ENCODE assay signal across 8 mouse cellular contexts in genomic region chr11:116237742-116238395, GRCm38 (mm10). TPM values are rescaled to one million over a fixed set of nuclear protein-coding genes. Genes with fewer than 3 reads are reported as not detected.
DNase-seq lines count a peak whose midpoint lies in the region; ATAC-seq and TF ChIP-seq lines count a peak whose summit lies in the region.

Evpl (minus strand) TSS chr11:116238077.

- H3K4me2 ChIP-seq in limb, embryonic 11.5 days (ENCODE audit: low read depth, severe bottlenecking) = peak within 1 kb of the TSS; percentile 17; the same call in 1 of the 2 replicates
- 0 out of 2 replicates have a peak within 1 kb of the TSS, but pooled peaks have one; percentile 15 for H3K4me2 ChIP-seq in midbrain, postnatal 0 days (ENCODE audit: low read depth, low read length, poor library complexity, severe bottlenecking)

- H3K36me3 ChIP-seq in ES-Bruce4 (ENCODE audit: control insufficient read depth, insufficient read depth, low read length, poor library complexity, severe bottlenecking) = no peaks in the 10 kb centered on the region
- H3K36me3 ChIP-seq in limb, embryonic 11.5 days (ENCODE audit: control insufficient read depth, insufficient read depth, low read length) = no peaks in the 10 kb centered on the region
- H3K36me3 ChIP-seq in midbrain, postnatal 0 days (ENCODE audit: insufficient read depth, low read length) = no peaks in the 10 kb centered on the region

- no peaks in the 10 kb centered on the region for H3K27me3 ChIP-seq in ES-Bruce4 (ENCODE audit: control insufficient read depth, insufficient read depth, low read length, poor library complexity, severe bottlenecking)
- peaks cover 18% of the 10 kb centered on the region for H3K27me3 ChIP-seq in limb, embryonic 11.5 days (ENCODE audit: control insufficient read depth, insufficient read depth, low read length)
- peaks cover 6% of the 10 kb centered on the region; the same call in 1 of the 2 replicates for H3K27me3 ChIP-seq in midbrain, postnatal 0 days (ENCODE audit: insufficient read depth, low read length)

- H3K9me3 ChIP-seq in ES-Bruce4 (replicated peaks; ENCODE audit: control insufficient read depth, insufficient read depth, low read length, poor library complexity, severe bottlenecking) = no peaks in the 10 kb centered on the region
- no peaks in the 10 kb centered on the region for H3K9me3 ChIP-seq in limb, embryonic 11.5 days (ENCODE audit: control insufficient read depth, low read length)
- H3K9me3 ChIP-seq in midbrain, postnatal 0 days (ENCODE audit: low read length) = no peaks in the 10 kb centered on the region

- intact Hi-C loops in heart, postnatal 10 days (cut with DNase I) = no loop called here

- H3K4me1 ChIP-seq in ES-Bruce4 (ENCODE audit: control insufficient read depth, insufficient read depth, low read length) = no peaks in the 10 kb centered on the region
- H3K4me1 ChIP-seq in limb, embryonic 11.5 days (ENCODE audit: control insufficient read depth, insufficient read depth, low read length) = peaks cover 19% of the 10 kb centered on the region
- H3K4me1 ChIP-seq in midbrain, postnatal 0 days (ENCODE audit: insufficient read depth, low read length) = no peaks in the 10 kb centered on the region

- peak within 1 kb of the TSS; percentile 56 for H3K4me3 ChIP-seq in ES-Bruce4 (ENCODE audit: low read depth, low read length)
- 0 out of 2 replicates have a peak within 1 kb of the TSS, but pooled peaks have one; percentile 3 for H3K4me3 ChIP-seq in limb, embryonic 11.5 days (ENCODE audit: low read depth, low read length)
- H3K4me3 ChIP-seq in midbrain, postnatal 0 days (ENCODE audit: low read depth, low read length) = no peak within 1 kb of the TSS

- H3K27ac ChIP-seq in ES-Bruce4 (ENCODE audit: insufficient read depth, low read length) = no peak within 1 kb of the TSS
- H3K27ac ChIP-seq in limb, embryonic 11.5 days (replicated peaks; ENCODE audit: low read depth, low read length) = no peak within 1 kb of the TSS
- no peak within 1 kb of the TSS for H3K27ac ChIP-seq in midbrain, postnatal 0 days (ENCODE audit: low read depth, low read length)

- peak; percentile 34 for DNase-seq in c-Kit-positive CD71-negative TER-119-negative erythroid progenitor cells, embryonic 14.5 days (ENCODE audit: low read depth)
- DNase-seq in heart, postnatal 10 days = peak; percentile 39 to 42
- no peak for DNase-seq in limb, embryonic 11.5 days (ENCODE audit: low spot score)
- DNase-seq in midbrain, postnatal 0 days (ENCODE audit: low spot score) = no peak
- DNase-seq in urinary bladder, postnatal 14 days (ENCODE audit: low spot score) = peak; percentile 95
- DNase-seq in embryo, embryonic 11 days = no peak
- DNase-seq in natural killer cell, adult 2 months (ENCODE audit: low spot score in 2 of 2) = no peak

- TF ChIP-seq CTCF in ES-Bruce4 (IDR thresholded peaks at IDR 0.05; ENCODE audit: low read depth, low read length) = no peak
- no peak for TF ChIP-seq CTCF in midbrain, postnatal 0 days (IDR thresholded peaks at IDR 0.05)

- WGBS in limb, embryonic 11.5 days = 14% methylated on average over 31 of the region's 31 CpGs
- WGBS in midbrain, postnatal 0 days = 14% methylated on average over 30 of the region's 31 CpGs

- ATAC-seq in limb, embryonic 11.5 days (ENCODE audit: insufficient number of reproducible peaks, low FRiP score, low TSS enrichment, low read depth) = no peak
- ATAC-seq in midbrain, postnatal 0 days (ENCODE audit: low FRiP score) = no peak

- TF ChIP-seq EP300 in ES-Bruce4 (IDR thresholded peaks at IDR 0.05; ENCODE audit: insufficient read depth, low read depth, low read length) = no peak

- no peak for TF ChIP-seq POLR2A in ES-Bruce4 (IDR thresholded peaks at IDR 0.05; ENCODE audit: insufficient read depth, low read length)

- peak within 1 kb of the TSS; percentile 69 for H3K9ac ChIP-seq in ES-Bruce4 (ENCODE audit: low read depth, poor library complexity, severe bottlenecking)
- H3K9ac ChIP-seq in limb, embryonic 11.5 days (ENCODE audit: low read length) = peak within 1 kb of the TSS; percentile 30; the same call in 1 of the 2 replicates
- 0 out of 2 replicates have a peak within 1 kb of the TSS, but pooled peaks have one; percentile 13 for H3K9ac ChIP-seq in midbrain, postnatal 0 days (replicated peaks; ENCODE audit: low read length, poor library complexity, severe bottlenecking)

RNA-seq across cellular contexts. Expression of gene Evpl, which starts in this region (rescaled TPM):
- 2.6 and 3.1 TPM in 2 replicates for polyA plus RNA-seq in ES-Bruce4 (2011; ENCODE audit: insufficient read depth, insufficient read length, low read depth, missing spikeins)
- 1 to 10 TPM; 1.2 TPM for total RNA-seq in heart, postnatal 10 days (2021)
- 1.1 and 1.2 TPM in 2 replicates for polyA plus RNA-seq in limb, embryonic 11.5 days (2014; fragmentation: Nextera tagmentation; extraction: Ambion mirVana)
- total RNA-seq in midbrain, postnatal 0 days (2014; rRNA removed) = 3.3 and 4.9 TPM in 2 replicates
- 1.9 and 2.3 TPM in 2 replicates for polyA plus RNA-seq in midbrain, postnatal 0 days (2015; fragmentation: Nextera tagmentation; extraction: Ambion mirVana)

Comparison
In these comparisons a context has a peak if more than half of its experiments do, and no peak if none do; other contexts are left out.
1. H3K9ac ChIP-seq: peak in every context shown above with its lines; median percentile 69 in ES-Bruce4; 30 in limb, embryonic 11.5 days; 13 in midbrain, postnatal 0 days.
2. DNase-seq: peak in c-Kit-positive CD71-negative TER-119-negative erythroid progenitor cells, embryonic 14.5 days (single experiment), heart, postnatal 10 days (2 of 2) and urinary bladder, postnatal 14 days (single experiment); none in limb, embryonic 11.5 days (single experiment), midbrain, postnatal 0 days (single experiment), embryo, embryonic 11 days (single experiment) and natural killer cell, adult 2 months (0 of 2).